Comparison of ENCODE assay signal across 21 mouse cellular contexts in genomic region chr3:133605460-133605859, GRCm38 (mm10).
DNase-seq lines count a peak whose midpoint lies in the region; ATAC-seq lines count a peak whose summit lies in the region.
"Had no signal": no experiment of that assay in that cellular context is flagged by ENCODE, and none has a peak within 500 bp of the region (broad histone marks: within the 10 kb centered on the region; RNA-seq: fewer than 3 reads in every experiment).

No protein-coding gene starts in this region.

- no peaks in the 10 kb centered on the region for H3K9me3 ChIP-seq in heart, embryonic 12.5 days (replicated peaks)
- no peaks in the 10 kb centered on the region for H3K9me3 ChIP-seq in forebrain, embryonic 12.5 days
- H3K9me3 ChIP-seq: G1E had no signal

- H3K4me2 ChIP-seq in heart, embryonic 12.5 days = no peak overlapping the region
- H3K4me2 ChIP-seq in forebrain, embryonic 12.5 days = no peak overlapping the region

- no peak overlapping the region for H3K4me3 ChIP-seq in heart, embryonic 12.5 days
- H3K4me3 ChIP-seq in forebrain, embryonic 12.5 days (replicated peaks) = no peak overlapping the region

- H3K4me1 ChIP-seq in heart, embryonic 12.5 days (replicated peaks) = peaks cover 10% of the 10 kb centered on the region
- peaks cover 8% of the 10 kb centered on the region for H3K4me1 ChIP-seq in forebrain, embryonic 12.5 days

- H3K27me3 ChIP-seq in heart, embryonic 12.5 days (replicated peaks) = no peaks in the 10 kb centered on the region
- H3K27me3 ChIP-seq in forebrain, embryonic 12.5 days = no peaks in the 10 kb centered on the region
- H3K27me3 ChIP-seq: CH12.LX, Patski had no signal

- no peak overlapping the region for H3K9ac ChIP-seq in heart, embryonic 12.5 days
- no peak overlapping the region for H3K9ac ChIP-seq in forebrain, embryonic 12.5 days

- ATAC-seq in common myeloid progenitor, adult 5-6 weeks (replicated peaks; ENCODE audit: low read depth, poor library complexity, severe bottlenecking) = 0 out of 2 replicates have a peak, but pooled peaks have one; percentile 29
- peak; percentile 57 for ATAC-seq in granulocyte monocyte progenitor cell, adult 5-6 weeks (replicated peaks; ENCODE audit: poor library complexity, severe bottlenecking)
- peak; percentile 69 for ATAC-seq in megakaryocyte, adult 5-6 weeks (ENCODE audit: poor library complexity, severe bottlenecking)
- ATAC-seq in megakaryocyte progenitor cell, adult 5-6 weeks (replicated peaks; ENCODE audit: poor library complexity) = peak; percentile 53
- ATAC-seq in heart, embryonic 12.5 days (ENCODE audit: insufficient number of reproducible peaks, low FRiP score) = no peak
- no peak for ATAC-seq in forebrain, embryonic 12.5 days (ENCODE audit: low FRiP score)
- ATAC-seq: activated CD4-positive, CD25-positive, alpha-beta regulatory T cell, adult 4 months; CD4-positive, CD25-positive, alpha-beta regulatory T cell, adult 4 months; Patski had no signal

- no peaks in the 10 kb centered on the region for H3K36me3 ChIP-seq in heart, embryonic 12.5 days
- no peaks in the 10 kb centered on the region for H3K36me3 ChIP-seq in forebrain, embryonic 12.5 days (replicated peaks)
- H3K36me3 ChIP-seq: G1E had no signal

- H3K27ac ChIP-seq in heart, embryonic 12.5 days (ENCODE audit: poor library complexity, severe bottlenecking) = no peak overlapping the region
- H3K27ac ChIP-seq in forebrain, embryonic 12.5 days = no peak overlapping the region

- 85% methylated on average over 6 of the region's 6 CpGs for WGBS in heart, embryonic 12.5 days
- 89% methylated on average over 6 of the region's 6 CpGs for WGBS in forebrain, embryonic 12.5 days

- no peak for DNase-seq in cerebellum, postnatal 36 days
- no peak for DNase-seq in layer of hippocampus, adult 18-20 months (ENCODE audit: low spot score in 2 of 2)
- DNase-seq: adrenal gland, adult 8-10 months; adrenal gland, postnatal 10 days; adrenal gland, postnatal 14 days; adrenal gland, postnatal 25 days; adrenal gland, postnatal 36 days; B cell, adult 2 months; cerebellum, adult 11 months; cerebellum, adult 11-12 months had no signal

Comparison
In these comparisons a context has a peak if more than half of its experiments do, and no peak if none do; other contexts are left out.
1. ATAC-seq: peak in common myeloid progenitor, adult 5-6 weeks (single experiment), granulocyte monocyte progenitor cell, adult 5-6 weeks (single experiment), megakaryocyte, adult 5-6 weeks (single experiment) and megakaryocyte progenitor cell, adult 5-6 weeks (single experiment); none in heart, embryonic 12.5 days (single experiment) and forebrain, embryonic 12.5 days (single experiment).